In genomic region chr11:102168689-102169088, GRCm38 (mm10) we compare ENCODE assay signal across 22 mouse cellular contexts. TPM values are rescaled to one million over a fixed set of nuclear protein-coding genes. Genes with fewer than 3 reads are reported as not detected.
DNase-seq lines count a peak whose midpoint lies in the region; ATAC-seq and TF ChIP-seq lines count a peak whose summit lies in the region.
"Had no signal": no experiment of that assay in that cellular context is flagged by ENCODE, and none has a peak within 500 bp of the region (broad histone marks: within the 10 kb centered on the region; RNA-seq: fewer than 3 reads in every experiment).

No protein-coding gene starts in this region.

- no peaks in the 10 kb centered on the region for H3K9me3 ChIP-seq in hindbrain, embryonic 13.5 days
- no peaks in the 10 kb centered on the region for H3K9me3 ChIP-seq in hindbrain, postnatal 0 days (ENCODE audit: low read length)
- no peaks in the 10 kb centered on the region for H3K9me3 ChIP-seq in liver, postnatal 0 days (ENCODE audit: low read length)
- no peaks in the 10 kb centered on the region for H3K9me3 ChIP-seq in liver, embryonic 11.5 days (ENCODE audit: control insufficient read depth, low read length)
- H3K9me3 ChIP-seq in megakaryocyte, embryonic 14.5 days = no peaks in the 10 kb centered on the region
- H3K9me3 ChIP-seq: embryonic facial prominence, embryonic 12.5 days; forebrain, embryonic 15.5 days; heart, embryonic 15.5 days; hindbrain, embryonic 10.5 days had no signal

- H3K27ac ChIP-seq in hindbrain, embryonic 13.5 days = no peak overlapping the region
- no peak overlapping the region for H3K27ac ChIP-seq in hindbrain, postnatal 0 days
- peak overlapping the region; percentile 31 for H3K27ac ChIP-seq in liver, postnatal 0 days (ENCODE audit: low read depth)
- no peak overlapping the region for H3K27ac ChIP-seq in liver, embryonic 11.5 days (ENCODE audit: low read depth, low read length)
- H3K27ac ChIP-seq: embryonic facial prominence, embryonic 12.5 days; forebrain, embryonic 15.5 days; heart, embryonic 15.5 days; hindbrain, embryonic 10.5 days had no signal

- H3K4me3 ChIP-seq in hindbrain, embryonic 13.5 days = no peak overlapping the region
- H3K4me3 ChIP-seq in hindbrain, postnatal 0 days (ENCODE audit: low read length) = no peak overlapping the region
- no peak overlapping the region for H3K4me3 ChIP-seq in liver, postnatal 0 days (ENCODE audit: low read depth, low read length)
- H3K4me3 ChIP-seq in liver, embryonic 11.5 days (ENCODE audit: low read depth, low read length) = no peak overlapping the region
- peak overlapping the region; percentile 54 for H3K4me3 ChIP-seq in megakaryocyte, embryonic 14.5 days (replicated peaks)
- H3K4me3 ChIP-seq: embryonic facial prominence, embryonic 12.5 days; forebrain, embryonic 15.5 days; heart, embryonic 15.5 days; hindbrain, embryonic 10.5 days had no signal

- 0 out of 2 replicates have a peak overlapping the region, but pooled peaks have one; percentile 8 for H3K9ac ChIP-seq in hindbrain, embryonic 13.5 days
- H3K9ac ChIP-seq in hindbrain, postnatal 0 days (replicated peaks; ENCODE audit: low read length) = no peak overlapping the region
- no peak overlapping the region for H3K9ac ChIP-seq in liver, postnatal 0 days (replicated peaks)
- no peak overlapping the region for H3K9ac ChIP-seq in liver, embryonic 11.5 days (ENCODE audit: low read depth, low read length)
- H3K9ac ChIP-seq: embryonic facial prominence, embryonic 12.5 days; forebrain, embryonic 15.5 days; heart, embryonic 15.5 days had no signal

- H3K4me1 ChIP-seq in hindbrain, embryonic 13.5 days (replicated peaks) = no peaks in the 10 kb centered on the region
- no peaks in the 10 kb centered on the region for H3K4me1 ChIP-seq in hindbrain, postnatal 0 days (ENCODE audit: insufficient read depth, low read length)
- H3K4me1 ChIP-seq in liver, postnatal 0 days (ENCODE audit: insufficient read depth) = peaks cover 8% of the 10 kb centered on the region
- 0 out of 2 replicates have a peak, but pooled peaks cover 3% of the 10 kb centered on the region for H3K4me1 ChIP-seq in liver, embryonic 11.5 days (replicated peaks; ENCODE audit: control insufficient read depth, insufficient read depth, low read length)
- H3K4me1 ChIP-seq in megakaryocyte, embryonic 14.5 days = peaks cover 79% of the 10 kb centered on the region
- H3K4me1 ChIP-seq: embryonic facial prominence, embryonic 12.5 days; hindbrain, embryonic 10.5 days had no signal

- no peak overlapping the region for H3K4me2 ChIP-seq in hindbrain, embryonic 13.5 days
- H3K4me2 ChIP-seq in hindbrain, postnatal 0 days (ENCODE audit: low read depth, low read length) = no peak overlapping the region
- no peak overlapping the region for H3K4me2 ChIP-seq in liver, postnatal 0 days (ENCODE audit: low read depth, low read length)
- no peak overlapping the region for H3K4me2 ChIP-seq in liver, embryonic 11.5 days
- H3K4me2 ChIP-seq: embryonic facial prominence, embryonic 12.5 days; forebrain, embryonic 15.5 days; heart, embryonic 11.5 days; heart, embryonic 15.5 days had no signal

- 91% methylated on average over 5 of the region's 5 CpGs for WGBS in hindbrain, embryonic 13.5 days
- WGBS in hindbrain, postnatal 0 days = 88% methylated on average over 5 of the region's 5 CpGs
- WGBS in liver, postnatal 0 days (ENCODE audit: insufficient replicate concordance) = 62% methylated on average over 5 of the region's 5 CpGs
- 85% methylated on average over 5 of the region's 5 CpGs for WGBS in liver, embryonic 11.5 days

- intact Hi-C loops in heart, postnatal 25 days (cut with DNase I) = no loop called here

- ATAC-seq in hindbrain, embryonic 13.5 days (ENCODE audit: low FRiP score) = no peak
- no peak for ATAC-seq in hindbrain, postnatal 0 days
- ATAC-seq in liver, postnatal 0 days = peak; percentile 52; the same call in 1 of the 2 replicates
- ATAC-seq in liver, embryonic 11.5 days (replicated peaks; ENCODE audit: low FRiP score) = no peak
- ATAC-seq in megakaryocyte, adult 5-6 weeks (ENCODE audit: poor library complexity, severe bottlenecking) = no peak
- ATAC-seq: CD4-positive, CD25-positive, alpha-beta regulatory T cell, adult 4 months; forebrain, embryonic 15.5 days had no signal

- H3K36me3 ChIP-seq in hindbrain, embryonic 13.5 days = peaks cover 44% of the 10 kb centered on the region
- peaks cover 47% of the 10 kb centered on the region for H3K36me3 ChIP-seq in hindbrain, postnatal 0 days (ENCODE audit: insufficient read depth, low read length)
- H3K36me3 ChIP-seq in liver, postnatal 0 days (replicated peaks; ENCODE audit: insufficient read depth, low read length) = peaks cover 25% of the 10 kb centered on the region
- H3K36me3 ChIP-seq in liver, embryonic 11.5 days (ENCODE audit: control insufficient read depth, insufficient read depth, low read length) = peaks cover 32% of the 10 kb centered on the region
- peaks cover 96% of the 10 kb centered on the region for H3K36me3 ChIP-seq in megakaryocyte, embryonic 14.5 days (replicated peaks; ENCODE audit: low read length)

- TF ChIP-seq CTCF in hindbrain, postnatal 0 days (IDR thresholded peaks at IDR 0.05; ENCODE audit: low read depth) = no peak
- TF ChIP-seq CTCF in liver, postnatal 0 days (IDR thresholded peaks at IDR 0.05; ENCODE audit: low read depth) = no peak

- no peak for DNase-seq in hindbrain, postnatal 0 days (ENCODE audit: low spot score)
- DNase-seq in liver, postnatal 0 days = no peak
- DNase-seq in liver, embryonic 11.5 days (ENCODE audit: low spot score) = no peak
- DNase-seq in heart, postnatal 25 days (ENCODE audit: low spot score) = no peak
- DNase-seq: adrenal gland, postnatal 10 days; B cell, adult 2 months; cerebellum, adult 11 months; cerebellum, adult 8-10 months; cerebellum, postnatal 25 days; gastrocnemius, postnatal 10 days; heart, adult 18-20 months; heart, postnatal 14 days had no signal

- TF ChIP-seq EP300 in liver, postnatal 0 days (IDR thresholded peaks at IDR 0.05; ENCODE audit: low read depth) = no peak

- no peaks in the 10 kb centered on the region for H3K27me3 ChIP-seq in hindbrain, embryonic 13.5 days
- no peaks in the 10 kb centered on the region for H3K27me3 ChIP-seq in hindbrain, postnatal 0 days (ENCODE audit: insufficient read depth, low read length)
- H3K27me3 ChIP-seq in liver, postnatal 0 days (ENCODE audit: insufficient read depth, low read length) = no peaks in the 10 kb centered on the region
- H3K27me3 ChIP-seq in liver, embryonic 11.5 days (replicated peaks; ENCODE audit: control insufficient read depth, insufficient read depth, low read length) = no peaks in the 10 kb centered on the region
- no peaks in the 10 kb centered on the region for H3K27me3 ChIP-seq in megakaryocyte, embryonic 14.5 days (replicated peaks)
- H3K27me3 ChIP-seq: embryonic facial prominence, embryonic 12.5 days; forebrain, embryonic 15.5 days; heart, embryonic 15.5 days had no signal

RNA-seq across cellular contexts. Expression of gene Tmem101, which starts 12.5 kb away (rescaled TPM):
- polyA plus RNA-seq in hindbrain, embryonic 13.5 days (2015; fragmentation: Nextera tagmentation; extraction: Ambion mirVana) = 37.9 and 38.1 TPM in 2 replicates
- total RNA-seq in hindbrain, postnatal 0 days (2014; rRNA removed) = 37.4 and 45.4 TPM in 2 replicates
- 40.6 and 42.5 TPM in 2 replicates for polyA plus RNA-seq in hindbrain, postnatal 0 days (2015; fragmentation: Nextera tagmentation; extraction: Ambion mirVana)
- 5.8 and 6.4 TPM in 2 replicates for polyA plus RNA-seq in liver, postnatal 0 days (2015; fragmentation: Nextera tagmentation; extraction: Ambion mirVana)
- 25.7 and 26.0 TPM in 2 replicates for polyA plus RNA-seq in liver, embryonic 11.5 days (2014; fragmentation: Nextera tagmentation; extraction: Ambion mirVana)
- 13.5 TPM in 1 of 2 replicates, not detected in the other for polyA plus RNA-seq in megakaryocyte, embryonic 14.5 days (2012; ENCODE audit: insufficient read depth, low replicate concordance)
- total RNA-seq in megakaryocyte, adult 5-6 weeks (2015) = 7.9 and 8.4 TPM in 2 replicates
- 12.5 and 16.3 TPM in 2 replicates for total RNA-seq in megakaryocyte, adult 5-6 weeks (2017)
- 10 to 100 TPM; 14.3 to 17.5 TPM for total RNA-seq in heart, postnatal 25 days (2021)

RNA-seq across cellular contexts. Expression of gene Lsm12, which starts 16.4 kb away (rescaled TPM):
- 144 and 148 TPM in 2 replicates for polyA plus RNA-seq in hindbrain, embryonic 13.5 days (2015; fragmentation: Nextera tagmentation; extraction: Ambion mirVana)
- total RNA-seq in hindbrain, postnatal 0 days (2014; rRNA removed) = 65.7 and 167 TPM in 2 replicates
- 147 and 153 TPM in 2 replicates for polyA plus RNA-seq in hindbrain, postnatal 0 days (2015; fragmentation: Nextera tagmentation; extraction: Ambion mirVana)
- 52.2 and 55.0 TPM in 2 replicates for polyA plus RNA-seq in liver, postnatal 0 days (2015; fragmentation: Nextera tagmentation; extraction: Ambion mirVana)
- polyA plus RNA-seq in liver, embryonic 11.5 days (2014; fragmentation: Nextera tagmentation; extraction: Ambion mirVana) = 80.1 and 83.2 TPM in 2 replicates
- 36.7 and 120 TPM in 2 replicates for polyA plus RNA-seq in megakaryocyte, embryonic 14.5 days (2012; ENCODE audit: insufficient read depth, low replicate concordance)
- total RNA-seq in megakaryocyte, adult 5-6 weeks (2015) = 81.3 and 83.9 TPM in 2 replicates
- 43.0 and 46.5 TPM in 2 replicates for total RNA-seq in megakaryocyte, adult 5-6 weeks (2017)
- total RNA-seq in heart, postnatal 25 days (2021) = 10 to 100 TPM; 46.6 to 51.5 TPM

RNA-seq across cellular contexts. Expression of gene G6pc3, which starts 20.7 kb away (rescaled TPM):
- polyA plus RNA-seq in hindbrain, embryonic 13.5 days (2015; fragmentation: Nextera tagmentation; extraction: Ambion mirVana) = 30.0 and 37.2 TPM in 2 replicates
- 67.5 and 70.1 TPM in 2 replicates for total RNA-seq in hindbrain, postnatal 0 days (2014; rRNA removed)
- 43.8 and 46.2 TPM in 2 replicates for polyA plus RNA-seq in hindbrain, postnatal 0 days (2015; fragmentation: Nextera tagmentation; extraction: Ambion mirVana)
- polyA plus RNA-seq in liver, postnatal 0 days (2015; fragmentation: Nextera tagmentation; extraction: Ambion mirVana) = 6.7 and 6.8 TPM in 2 replicates
- polyA plus RNA-seq in liver, embryonic 11.5 days (2014; fragmentation: Nextera tagmentation; extraction: Ambion mirVana) = 38.8 and 39.5 TPM in 2 replicates
- 32.9 and 73.3 TPM in 2 replicates for polyA plus RNA-seq in megakaryocyte, embryonic 14.5 days (2012; ENCODE audit: insufficient read depth, low replicate concordance)
- total RNA-seq in megakaryocyte, adult 5-6 weeks (2015) = 23.4 and 23.8 TPM in 2 replicates
- 14.7 and 19.1 TPM in 2 replicates for total RNA-seq in megakaryocyte, adult 5-6 weeks (2017)
- 10 to 100 TPM; 40.3 to 41.8 TPM for total RNA-seq in heart, postnatal 25 days (2021)

RNA-seq across cellular contexts. Expression of gene Nags, which starts 23.4 kb away (rescaled TPM):
- polyA plus RNA-seq in hindbrain, embryonic 13.5 days (2015; fragmentation: Nextera tagmentation; extraction: Ambion mirVana) = not detected in 2 replicates
- not detected in 2 replicates for total RNA-seq in hindbrain, postnatal 0 days (2014; rRNA removed)
- polyA plus RNA-seq in hindbrain, postnatal 0 days (2015; fragmentation: Nextera tagmentation; extraction: Ambion mirVana) = 0.09 and 0.14 TPM in 2 replicates
- polyA plus RNA-seq in liver, postnatal 0 days (2015; fragmentation: Nextera tagmentation; extraction: Ambion mirVana) = 18.5 and 25.1 TPM in 2 replicates
- polyA plus RNA-seq in liver, embryonic 11.5 days (2014; fragmentation: Nextera tagmentation; extraction: Ambion mirVana) = 4.9 and 5.1 TPM in 2 replicates
- polyA plus RNA-seq in megakaryocyte, embryonic 14.5 days (2012; ENCODE audit: insufficient read depth, low replicate concordance) = not detected in 2 replicates
- total RNA-seq in megakaryocyte, adult 5-6 weeks (2015) = not detected in 2 replicates
- total RNA-seq in megakaryocyte, adult 5-6 weeks (2017) = not detected in 2 replicates
- not detected for total RNA-seq in heart, postnatal 25 days (2021)
- total RNA-seq: gastrocnemius, postnatal 10 days; heart, postnatal 14 days had no signal
- polyA plus RNA-seq: CD4-positive, CD25-positive, alpha-beta regulatory T cell, adult 4 months; forebrain, embryonic 11.5 days; heart, embryonic 15.5 days; hindbrain, embryonic 10.5 days had no signal
